Mouse (Mus musculus) embryonic fibroblast, embryonic 13.5 days (primary cell): ENCODE data around the gene Slc2a8.

Experiments used
- CTCF ChIP-seq: IDR thresholded peaks from 2 replicates; pipeline ENCODE4 v1.5.1; 2011; ENCODE audit warnings: mild to moderate bottlenecking, control low read depth, low read length, moderate library complexity, borderline replicate concordance; ENCODE audit not compliant: insufficient read depth
- POLR2A ChIP-seq: IDR thresholded peaks from 2 replicates; pipeline ENCODE4 v1.6.1; 2011; ENCODE audit warnings: low read depth, mild to moderate bottlenecking, control low read depth, low read length, moderate library complexity

DNA sequence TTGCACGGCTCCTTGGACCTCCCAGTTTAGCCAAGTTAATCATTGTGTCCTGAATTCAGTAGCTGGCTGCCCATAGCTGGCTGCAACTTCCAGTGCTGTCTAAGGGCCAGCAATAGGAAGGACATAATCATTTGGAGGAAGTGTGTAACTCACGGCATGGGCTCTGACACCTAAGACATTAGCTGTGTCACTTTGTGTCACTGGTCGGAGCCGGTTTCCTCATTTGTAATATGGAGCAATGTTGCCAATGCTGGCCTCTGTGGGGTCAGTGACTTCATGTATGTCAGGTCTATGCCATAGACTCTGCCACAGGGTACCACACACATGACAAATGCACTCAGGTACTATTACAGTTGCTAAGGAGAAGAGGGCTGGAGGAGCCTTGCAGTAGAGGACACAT is 21.6 kb downstream of the Slc2a8 start:
- TF ChIP-seq POLR2A (no peak), CTCF (no peak)
